Mouse (Mus musculus) intestine, embryonic 16.5 days (tissue): ENCODE data around the gene Rad51b. TPM values are rescaled to one million over a fixed set of nuclear protein-coding genes. Genes with fewer than 3 reads are reported as not detected.

Source experiments
- ATAC-seq: fragments of 200-750 bp; cut with Nextera tagmentation; 2 replicates; pipeline ENCODE4 v1.8.0; 2017; ENCODE audit warnings: moderate TSS enrichment, moderate library complexity
- H3K27ac ChIP-seq: fragments of 300-500 bp; sonication (generic); 2 replicates; pipeline ENCODE4 v1.5.1; 2014; ENCODE audit warnings: mild to moderate bottlenecking, low read length
- H3K27me3 ChIP-seq: fragments of 300-500 bp; sonication (generic); replicated peaks from 2 replicates; pipeline ENCODE4 v1.6.1; 2014; ENCODE audit warnings: low read length, control low read depth, mixed read lengths; ENCODE audit not compliant: control insufficient read depth, insufficient read depth
- H3K36me3 ChIP-seq: fragments of 300-500 bp; sonication (generic); 2 replicates; pipeline ENCODE4 v1.6.1; 2014; ENCODE audit warnings: low read length, control low read depth; ENCODE audit not compliant: control insufficient read depth, insufficient read depth
- H3K4me1 ChIP-seq: fragments of 300-500 bp; sonication (generic); 2 replicates; pipeline ENCODE4 v1.6.1; 2014; ENCODE audit warnings: low read length, control low read depth, mixed read lengths; ENCODE audit not compliant: control insufficient read depth, insufficient read depth
- H3K4me2 ChIP-seq: fragments of 300-500 bp; sonication (generic); 2 replicates; pipeline ENCODE4 v1.6.1; 2014; ENCODE audit warnings: low read depth, low read length, control low read depth
- H3K4me3 ChIP-seq: fragments of 300-500 bp; sonication (generic); 2 replicates; pipeline ENCODE4 v1.5.1; 2014; ENCODE audit warnings: mild to moderate bottlenecking, low read length
- H3K9ac ChIP-seq: fragments of 300-500 bp; sonication (generic); 2 replicates; pipeline ENCODE4 v1.6.1; 2014; ENCODE audit warnings: low read depth, low read length
- H3K9me3 ChIP-seq: fragments of 300-500 bp; sonication (generic); 2 replicates; pipeline ENCODE4 v1.6.1; 2016; ENCODE audit warnings: low read length, control low read depth; ENCODE audit not compliant: control insufficient read depth
- WGBS: fragments of 180-500 bp; shearing (Covaris S2); extraction: QIAGEN DNeasy Blood & Tissue Kit; methylation state at CpG from one replicate; pipeline ENCODE4 v1.1.7; 2014; 5-methylcytosine and 5-hydroxymethylcytosine counted together
- polyA plus RNA-seq: library from polyadenylated mRNA; unstranded; fragments of >200 nt; fragmentation: Nextera tagmentation; extraction: Ambion mirVana; gene quantifications from 2 replicates; pipeline ENCODE4 v1.2.1, GENCODE M21; 2015

Gene Rad51b
- polyA plus RNA-seq, 1 experiment from 2014 or later: 6.8 TPM

GRCm38 (mm10) chr12:79404494-79404893 lies 107.4 kb downstream of the Rad51b start:
- H3K27ac ChIP-seq: no peak overlapping the region
- H3K36me3 ChIP-seq: no peaks in the 10 kb centered on the region
- H3K9ac ChIP-seq: no peak overlapping the region
- no peaks in the 10 kb centered on the region for H3K27me3 ChIP-seq
- no peak for ATAC-seq
- H3K4me1 ChIP-seq: no peaks in the 10 kb centered on the region
- 43% methylated on average over 1 of the region's 1 CpGs for WGBS
- H3K4me2 ChIP-seq: no peak overlapping the region
- no peaks in the 10 kb centered on the region for H3K9me3 ChIP-seq
- no peak overlapping the region for H3K4me3 ChIP-seq

- 70% methylated on average over 2 of the region's 2 CpGs for WGBS
- no peak for ATAC-seq
- H3K27me3 ChIP-seq: no peaks in the 10 kb centered on the region
- no peak overlapping the region for H3K4me2 ChIP-seq
- H3K4me3 ChIP-seq: no peak overlapping the region
- H3K36me3 ChIP-seq: no peaks in the 10 kb centered on the region
- no peak overlapping the region for H3K27ac ChIP-seq
- no peak overlapping the region for H3K9ac ChIP-seq
- H3K4me1 ChIP-seq: no peaks in the 10 kb centered on the region
- H3K9me3 ChIP-seq: no peaks in the 10 kb centered on the region
Measured at GRCm38 (mm10) chr12:79408677-79409076, 111.6 kb downstream of the Rad51b start.

- H3K9me3 ChIP-seq: no peaks in the 10 kb centered on the region
- no peaks in the 10 kb centered on the region for H3K4me1 ChIP-seq
- no peaks in the 10 kb centered on the region for H3K27me3 ChIP-seq
- ATAC-seq: no peak
- H3K36me3 ChIP-seq: no peaks in the 10 kb centered on the region
- 59% methylated on average over 3 of the region's 4 CpGs for WGBS
- H3K9ac ChIP-seq: no peak overlapping the region
- H3K27ac ChIP-seq: peak overlapping the region; percentile 33
- no peak overlapping the region for H3K4me3 ChIP-seq
- no peak overlapping the region for H3K4me2 ChIP-seq
Measured at GRCm38 (mm10) chr12:79409126-79409860, 112.2 kb downstream of the Rad51b start.

DNA sequence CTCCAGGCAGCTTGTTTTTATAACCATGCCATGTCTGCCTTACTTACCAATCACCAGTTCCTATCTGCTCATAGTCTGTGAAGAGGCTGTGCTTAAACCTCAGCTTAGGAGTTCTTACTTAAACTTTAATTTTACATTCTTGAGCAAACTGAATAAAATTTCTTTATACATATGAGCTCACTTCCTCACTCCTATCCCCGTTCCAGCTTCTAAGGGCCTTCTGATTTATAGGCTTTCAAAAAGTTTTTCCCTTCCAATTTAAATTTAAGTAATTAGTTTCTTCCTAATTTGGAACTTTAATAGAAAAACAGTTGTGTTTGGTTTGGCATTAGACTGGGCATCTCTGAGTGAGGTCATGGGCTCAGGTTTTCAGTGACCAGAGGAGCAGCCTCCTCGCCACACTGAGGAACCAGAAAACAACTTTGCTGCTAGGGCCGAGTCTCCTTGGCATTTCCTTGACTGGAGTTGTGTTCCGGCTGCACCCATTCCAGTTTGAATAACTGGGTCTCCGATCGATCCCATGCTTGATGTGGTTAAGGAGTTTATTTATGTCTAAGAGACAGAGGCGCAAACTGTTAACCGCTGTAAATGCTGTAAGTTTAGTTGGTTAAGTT lies 115.9 kb downstream of the Rad51b start:
- WGBS: 70% methylated on average over 8 of the region's 8 CpGs
- Histone ChIP-seq H3K4me1 (no peaks in the 10 kb centered on the region), H3K4me3 (no peak overlapping the region), H3K36me3 (no peaks in the 10 kb centered on the region), H3K27me3 (no peaks in the 10 kb centered on the region), H3K4me2 (no peak overlapping the region), H3K9me3 (no peaks in the 10 kb centered on the region), H3K9ac (no peak overlapping the region), H3K27ac (no peak overlapping the region)
- ATAC-seq: no peak

GRCm38 (mm10) chr12:79417360-79417759 lies 120.3 kb downstream of the Rad51b start:
- H3K27ac ChIP-seq: no peak overlapping the region
- 75% methylated on average over 6 of the region's 6 CpGs for WGBS
- no peak for ATAC-seq

GRCm38 (mm10) chr12:79420605-79421004 lies 123.5 kb downstream of the Rad51b start:
- no peak overlapping the region for H3K4me2 ChIP-seq
- H3K9me3 ChIP-seq: no peaks in the 10 kb centered on the region
- WGBS: 26% methylated on average over 6 of the region's 6 CpGs
- no peak overlapping the region for H3K4me3 ChIP-seq
- H3K4me1 ChIP-seq: no peaks in the 10 kb centered on the region
- H3K27me3 ChIP-seq: no peaks in the 10 kb centered on the region
- H3K27ac ChIP-seq: no peak overlapping the region
- no peak overlapping the region for H3K9ac ChIP-seq
- no peak for ATAC-seq
- no peaks in the 10 kb centered on the region for H3K36me3 ChIP-seq

More at GRCm38 (mm10) chr12:79417360-79417759, 120.3 kb downstream of the Rad51b start:
- H3K4me2 ChIP-seq: no peak overlapping the region
- no peaks in the 10 kb centered on the region for H3K4me1 ChIP-seq
- H3K9ac ChIP-seq: no peak overlapping the region
- H3K9me3 ChIP-seq: no peaks in the 10 kb centered on the region
- H3K27me3 ChIP-seq: no peaks in the 10 kb centered on the region
- H3K4me3 ChIP-seq: no peak overlapping the region
- H3K36me3 ChIP-seq: no peaks in the 10 kb centered on the region

- no peak for ATAC-seq
- no peaks in the 10 kb centered on the region for H3K27me3 ChIP-seq
- 0 out of 2 replicates have a peak overlapping the region, but pooled peaks have one; percentile 27 for H3K9ac ChIP-seq
- no peak overlapping the region for H3K27ac ChIP-seq
- H3K4me2 ChIP-seq: no peak overlapping the region
- 57% methylated on average over 7 of the region's 7 CpGs for WGBS
- peaks cover 9% of the 10 kb centered on the region for H3K4me1 ChIP-seq
- no peaks in the 10 kb centered on the region for H3K9me3 ChIP-seq
- H3K4me3 ChIP-seq: no peak overlapping the region
- H3K36me3 ChIP-seq: no peaks in the 10 kb centered on the region
Measured at GRCm38 (mm10) chr12:79429507-79430291, 132.6 kb downstream of the Rad51b start.

GRCm38 (mm10) chr12:79431138-79431537 lies 134.1 kb downstream of the Rad51b start:
- no peak for ATAC-seq
- Histone ChIP-seq H3K4me3 (no peak overlapping the region), H3K27me3 (no peaks in the 10 kb centered on the region), H3K36me3 (no peaks in the 10 kb centered on the region), H3K4me1 (peaks cover 9% of the 10 kb centered on the region), H3K9ac (no peak overlapping the region), H3K9me3 (no peaks in the 10 kb centered on the region), H3K27ac (no peak overlapping the region), H3K4me2 (no peak overlapping the region)
- WGBS: 67% methylated on average over 4 of the region's 4 CpGs

DNA sequence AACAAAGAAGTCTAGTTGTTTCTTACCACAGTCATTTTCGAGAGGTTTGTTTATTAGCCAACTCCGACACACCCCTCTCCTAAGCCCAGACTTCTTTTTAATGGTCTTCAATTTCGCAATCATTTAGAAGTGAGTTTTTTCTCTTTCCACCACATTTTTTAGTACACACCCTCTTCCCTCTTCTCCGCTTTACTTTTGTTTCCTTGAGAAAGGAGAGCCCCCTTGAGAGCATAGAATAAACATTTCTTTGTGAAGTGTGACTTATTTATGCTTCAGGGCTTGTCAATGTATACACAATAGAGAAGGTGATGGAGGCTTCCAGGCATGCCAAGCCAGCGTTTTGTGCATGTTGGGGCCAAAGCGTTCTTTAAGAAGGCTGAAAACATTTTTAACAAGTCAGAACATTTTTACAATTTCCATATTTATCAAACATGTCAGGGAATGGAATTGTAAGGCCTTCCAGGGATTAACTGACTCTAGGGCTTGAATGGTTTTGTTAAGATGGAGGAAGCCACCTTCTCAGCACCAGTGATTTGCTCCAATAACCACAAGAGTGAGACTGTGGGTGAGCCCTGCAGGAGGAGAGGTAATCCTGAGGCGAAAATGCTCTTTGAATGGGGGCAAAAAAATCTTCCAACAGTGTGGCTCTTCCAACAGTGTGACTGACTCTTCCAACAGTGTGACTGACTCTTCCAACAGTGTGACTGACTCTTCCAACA lies 136.8 kb downstream of the Rad51b start:
- H3K27ac ChIP-seq: no peak overlapping the region
- no peak overlapping the region for H3K9ac ChIP-seq
- H3K9me3 ChIP-seq: no peaks in the 10 kb centered on the region
- 37% methylated on average over 7 of the region's 7 CpGs for WGBS
- no peak overlapping the region for H3K4me2 ChIP-seq
- no peaks in the 10 kb centered on the region for H3K36me3 ChIP-seq
- no peak overlapping the region for H3K4me3 ChIP-seq
- peaks cover 9% of the 10 kb centered on the region for H3K4me1 ChIP-seq
- H3K27me3 ChIP-seq: no peaks in the 10 kb centered on the region
- no peak; the same call in 1 of the 2 replicates for ATAC-seq
